Mouse (Mus musculus): ENCODE data around the gene Usp29. TPM values are rescaled to one million over a fixed set of nuclear protein-coding genes. Genes with fewer than 3 reads are reported as not detected.
A peak's percentile ranks its signal among the peaks of the same experiment; 100 is the strongest.
"Not testable (repeated sequence)": the region's sequence is repeated elsewhere in the genome, so short reads cannot be mapped to it uniquely, and the experiment has no call there.

Gene Usp29
- total and polyA plus RNA-seq, 2 experiments from 2014 or later, result 30.4 to 69.2 TPM

DNA sequence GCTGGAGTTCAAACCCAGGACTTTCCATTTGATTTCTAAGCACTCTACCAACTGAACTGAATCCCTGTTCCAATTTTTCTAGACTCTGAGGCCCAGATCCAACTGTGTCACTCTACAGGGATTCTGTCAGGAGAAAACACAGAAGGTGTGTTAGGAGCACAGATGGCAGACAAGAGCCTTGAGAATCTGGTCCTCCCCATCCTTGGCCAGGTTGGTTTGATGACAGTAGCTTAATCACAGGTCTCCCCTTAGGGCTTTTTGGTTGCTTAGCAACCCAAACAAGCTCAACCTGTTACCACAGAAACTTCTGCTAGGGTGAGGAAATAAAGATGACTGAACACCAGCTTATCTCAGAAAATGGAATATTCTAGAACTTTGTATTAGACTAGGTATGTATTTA, 136.0 kb downstream of the Usp29 start:
- no peak overlapping the region for H3K4me3 ChIP-seq (ENCODE audit: low read length)
- H3K4me2 ChIP-seq (ENCODE audit: low read depth, low read length), result no peak overlapping the region
- TF ChIP-seq CTCF (IDR thresholded peaks at IDR 0.05; ENCODE audit: low read depth), result no peak
- no peaks in the 10 kb centered on the region for H3K9me3 ChIP-seq (ENCODE audit: low read length)
- DNase-seq (ENCODE audit: low spot score) (peak; percentile 73), ATAC-seq (peak; percentile 48)
- no peaks in the 10 kb centered on the region for H3K36me3 ChIP-seq (ENCODE audit: insufficient read depth, low read length)
- no peak overlapping the region for H3K9ac ChIP-seq (replicated peaks; ENCODE audit: low read length)
- H3K27me3 ChIP-seq (ENCODE audit: insufficient read depth, low read length), result no peaks in the 10 kb centered on the region
- no peak overlapping the region for H3K27ac ChIP-seq
- H3K4me1 ChIP-seq (ENCODE audit: insufficient read depth, low read length), result no peaks in the 10 kb centered on the region

DNA sequence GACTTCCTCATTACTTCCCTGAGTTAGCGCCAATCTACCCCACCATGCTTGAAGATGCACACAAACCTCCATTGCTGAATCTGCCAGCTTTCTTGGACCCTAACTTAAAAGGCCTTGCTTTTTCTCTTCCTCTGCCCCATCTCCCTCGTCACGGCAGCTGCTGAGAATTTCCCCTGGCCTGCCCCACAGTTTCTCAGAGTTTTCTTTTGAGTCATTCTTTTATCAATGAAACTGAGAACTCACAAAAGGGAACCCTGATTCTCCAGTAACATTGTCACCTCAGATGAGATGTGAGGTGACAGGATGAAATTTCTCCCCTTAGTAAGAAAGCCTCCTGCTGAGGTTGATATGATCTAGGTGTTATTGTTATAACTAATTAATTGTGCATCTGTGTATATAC, 138.5 kb downstream of the Usp29 start:
- no peaks in the 10 kb centered on the region for H3K36me3 ChIP-seq (ENCODE audit: insufficient read depth, low read length)
- no peak overlapping the region for H3K4me2 ChIP-seq (ENCODE audit: low read depth, low read length)
- H3K9me3 ChIP-seq (ENCODE audit: low read length), result no peaks in the 10 kb centered on the region
- no peaks in the 10 kb centered on the region for H3K27me3 ChIP-seq (ENCODE audit: insufficient read depth, low read length)
- no peak overlapping the region for H3K27ac ChIP-seq
- 60% methylated on average over 3 of the region's 3 CpGs for WGBS
- H3K4me3 ChIP-seq (ENCODE audit: low read length), result no peak overlapping the region
- H3K9ac ChIP-seq (replicated peaks; ENCODE audit: low read length), result no peak overlapping the region
- H3K4me1 ChIP-seq (ENCODE audit: insufficient read depth, low read length), result no peaks in the 10 kb centered on the region
- ATAC-seq (no peak), DNase-seq (ENCODE audit: low spot score) (no peak)
- TF ChIP-seq CTCF (IDR thresholded peaks at IDR 0.05; ENCODE audit: low read depth), result no peak

DNA sequence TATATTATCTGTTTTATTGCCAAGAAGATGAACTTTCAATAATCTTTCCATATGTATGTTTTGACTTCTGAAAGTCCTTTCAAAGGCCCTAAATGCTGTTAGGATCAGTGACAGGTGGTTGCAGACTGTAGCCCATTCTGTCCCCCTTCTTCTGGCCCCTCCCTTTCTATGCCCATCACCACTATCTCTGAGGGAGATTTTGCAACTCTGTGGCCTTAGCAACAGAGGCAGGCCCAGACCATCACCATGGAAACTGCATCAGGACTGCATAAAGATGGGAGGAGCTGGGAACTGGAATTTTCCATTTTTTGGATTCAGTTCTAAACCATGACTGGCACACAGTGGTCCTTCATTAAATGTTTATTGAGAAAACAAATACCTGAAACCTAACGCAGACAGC, 139.2 kb downstream of the Usp29 start:
- no peaks in the 10 kb centered on the region for H3K4me1 ChIP-seq (ENCODE audit: insufficient read depth, low read length)
- H3K4me3 ChIP-seq (ENCODE audit: low read length), result no peak overlapping the region
- H3K9ac ChIP-seq (replicated peaks; ENCODE audit: low read length), result no peak overlapping the region
- H3K27me3 ChIP-seq (ENCODE audit: insufficient read depth, low read length), result no peaks in the 10 kb centered on the region
- H3K4me2 ChIP-seq (ENCODE audit: low read depth, low read length), result no peak overlapping the region
- no peak overlapping the region; the same call in 1 of the 2 replicates for H3K27ac ChIP-seq
- no peaks in the 10 kb centered on the region for H3K9me3 ChIP-seq (ENCODE audit: low read length)
- peak; percentile 82 for ATAC-seq
- WGBS, result 32% methylated on average over 1 of the region's 1 CpGs
- DNase-seq (ENCODE audit: low spot score), result peak; percentile 78
- no peak for TF ChIP-seq CTCF (IDR thresholded peaks at IDR 0.05; ENCODE audit: low read depth)
- H3K36me3 ChIP-seq (ENCODE audit: insufficient read depth, low read length), result no peaks in the 10 kb centered on the region

DNA sequence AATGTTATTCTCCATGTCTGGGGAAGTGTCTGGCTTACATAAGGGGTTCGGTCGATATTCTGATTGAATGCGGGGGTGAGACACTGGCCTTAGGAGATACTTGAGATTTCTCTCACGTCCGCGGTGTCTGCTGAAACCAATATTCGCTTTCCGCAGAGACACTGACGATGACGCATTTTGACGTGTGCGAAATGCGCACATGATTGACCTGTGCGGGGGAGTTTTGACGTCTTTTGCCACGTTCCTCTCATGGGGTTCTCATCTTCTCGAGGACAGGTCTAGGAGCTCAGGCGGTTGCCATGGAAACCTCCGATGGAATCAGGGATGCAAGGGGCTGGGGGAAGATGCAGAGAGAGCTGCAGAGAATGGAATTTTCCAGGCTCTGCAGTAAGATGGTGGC, 144.1 kb downstream of the Usp29 start:
- Histone ChIP-seq H3K4me3 (ENCODE audit: low read length) (no peak overlapping the region), H3K4me1 (ENCODE audit: insufficient read depth, low read length) (no peaks in the 10 kb centered on the region), H3K9ac (replicated peaks; ENCODE audit: low read length) (no peak overlapping the region), H3K4me2 (ENCODE audit: low read depth, low read length) (peak overlapping the region; percentile 16; the same call in 1 of the 2 replicates), H3K9me3 (ENCODE audit: low read length) (no peaks in the 10 kb centered on the region), H3K27ac (peak overlapping the region; percentile 49), H3K27me3 (ENCODE audit: insufficient read depth, low read length) (no peaks in the 10 kb centered on the region), H3K36me3 (ENCODE audit: insufficient read depth, low read length) (no peaks in the 10 kb centered on the region)
- ATAC-seq, result peak; percentile 85
- DNase-seq (ENCODE audit: low spot score), result peak; percentile 87
- TF ChIP-seq CTCF (IDR thresholded peaks at IDR 0.05; ENCODE audit: low read depth), result no peak
- WGBS, result 45% methylated on average over 19 of the region's 19 CpGs

DNA sequence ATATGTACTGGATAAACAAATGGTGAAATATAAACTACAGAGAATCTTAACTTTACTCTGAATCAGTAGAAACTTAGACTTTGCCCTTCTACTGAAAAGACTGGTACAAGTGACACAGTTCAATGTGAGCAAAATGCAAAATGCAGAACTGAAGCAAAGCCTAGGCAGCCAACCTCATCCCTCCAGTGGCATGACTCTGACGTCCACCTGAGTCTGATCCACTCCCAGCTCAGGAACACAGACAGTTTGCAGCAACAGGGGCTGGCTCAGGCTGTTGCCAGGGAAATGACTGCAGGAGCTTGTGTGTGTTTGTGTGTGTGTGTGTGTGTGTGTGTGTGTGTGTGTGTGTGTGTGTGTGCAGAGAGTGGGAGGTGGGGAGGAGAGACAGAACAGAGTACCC, 147.8 kb downstream of the Usp29 start:
- no peak overlapping the region for H3K4me3 ChIP-seq (ENCODE audit: low read length)
- DNase-seq (ENCODE audit: low spot score), result no peak
- H3K27me3 ChIP-seq (ENCODE audit: insufficient read depth, low read length), result no peaks in the 10 kb centered on the region
- no peak overlapping the region for H3K9ac ChIP-seq (replicated peaks; ENCODE audit: low read length)
- no peaks in the 10 kb centered on the region for H3K9me3 ChIP-seq (ENCODE audit: low read length)
- TF ChIP-seq CTCF (IDR thresholded peaks at IDR 0.05; ENCODE audit: low read depth), result no peak
- no peak for ATAC-seq
- H3K27ac ChIP-seq, result no peak overlapping the region
- no peaks in the 10 kb centered on the region for H3K36me3 ChIP-seq (ENCODE audit: insufficient read depth, low read length)
- H3K4me1 ChIP-seq (ENCODE audit: insufficient read depth, low read length), result 0 out of 2 replicates have a peak, but pooled peaks cover 4% of the 10 kb centered on the region
- WGBS, result 55% methylated on average over 1 of the region's 1 CpGs
- H3K4me2 ChIP-seq (ENCODE audit: low read depth, low read length), result no peak overlapping the region

DNA sequence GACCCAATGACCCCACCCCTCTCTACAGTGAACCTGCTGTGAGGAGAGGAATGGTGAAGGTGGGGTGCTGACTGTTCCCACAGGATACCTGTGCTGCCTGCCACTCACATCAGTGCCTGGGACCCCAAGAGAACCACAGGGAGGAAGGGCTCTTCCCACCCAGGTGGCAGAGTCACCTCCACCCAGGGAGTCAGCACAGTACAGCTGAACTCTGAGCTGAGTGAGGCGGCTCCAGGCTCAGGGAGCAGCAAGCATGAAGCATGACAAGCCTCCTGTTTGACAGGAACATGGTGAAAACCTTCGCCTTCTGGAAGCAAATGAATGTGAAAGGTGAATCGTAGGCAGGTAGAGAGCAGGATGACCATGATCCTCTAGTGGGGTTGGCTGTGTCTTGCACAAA, 148.5 kb downstream of the Usp29 start:
- H3K4me1 ChIP-seq (ENCODE audit: insufficient read depth, low read length), result not testable (repeated sequence)

GRCm38 (mm10) chr7:6879512-6880164, 149.3 kb downstream of the Usp29 start:
- TF ChIP-seq CTCF (IDR thresholded peaks at IDR 0.05; ENCODE audit: low read depth), result no peak
- H3K4me1 ChIP-seq (ENCODE audit: insufficient read depth, low read length), result 0 out of 2 replicates have a peak, but pooled peaks cover 4% of the 10 kb centered on the region

More for the DNA sequence above, 148.5 kb downstream of the Usp29 start:
- H3K4me2 ChIP-seq (ENCODE audit: low read depth, low read length); H3K9ac ChIP-seq (replicated peaks; ENCODE audit: low read length); H3K9me3 ChIP-seq (ENCODE audit: low read length); H3K27ac ChIP-seq; H3K4me3 ChIP-seq (ENCODE audit: low read length); H3K27me3 ChIP-seq (ENCODE audit: insufficient read depth, low read length); H3K36me3 ChIP-seq (ENCODE audit: insufficient read depth, low read length); DNase-seq (ENCODE audit: low spot score); ATAC-seq: not testable (repeated sequence)
- 91% methylated on average over 3 of the region's 3 CpGs for WGBS

DNA sequence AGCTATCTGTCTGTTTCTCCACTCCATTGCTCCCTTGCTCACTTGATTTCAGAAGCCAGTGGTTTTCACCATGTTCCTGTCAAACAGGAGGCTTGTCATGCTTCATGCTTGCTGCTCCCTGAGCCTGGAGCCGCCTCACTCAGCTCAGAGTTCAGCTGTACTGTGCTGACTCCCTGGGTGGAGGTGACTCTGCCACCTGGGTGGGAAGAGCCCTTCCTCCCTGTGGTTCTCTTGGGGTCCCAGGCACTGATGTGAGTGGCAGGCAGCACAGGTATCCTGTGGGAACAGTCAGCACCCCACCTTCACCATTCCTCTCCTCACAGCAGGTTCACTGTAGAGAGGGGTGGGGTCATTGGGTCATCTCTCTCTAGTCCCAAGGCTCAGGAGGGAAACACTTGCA, 150.5 kb downstream of the Usp29 start:
- H3K27me3 ChIP-seq (ENCODE audit: insufficient read depth, low read length); H3K27ac ChIP-seq; H3K9ac ChIP-seq (replicated peaks; ENCODE audit: low read length); H3K4me3 ChIP-seq (ENCODE audit: low read length); H3K9me3 ChIP-seq (ENCODE audit: low read length); H3K4me2 ChIP-seq (ENCODE audit: low read depth, low read length); DNase-seq (ENCODE audit: low spot score); H3K4me1 ChIP-seq (ENCODE audit: insufficient read depth, low read length); H3K36me3 ChIP-seq (ENCODE audit: insufficient read depth, low read length): not testable (repeated sequence)
- ATAC-seq, result peak; percentile 33; the same call in 1 of the 2 replicates
- no CpG with 5 or more reads among the region's 1 CpGs for WGBS

More at GRCm38 (mm10) chr7:6879512-6880164, 149.3 kb downstream of the Usp29 start:
- no peak overlapping the region for H3K9ac ChIP-seq (replicated peaks; ENCODE audit: low read length)
- H3K4me2 ChIP-seq (ENCODE audit: low read depth, low read length), result no peak overlapping the region
- no peak for DNase-seq (ENCODE audit: low spot score)
- H3K27ac ChIP-seq, result no peak overlapping the region
- ATAC-seq, result no peak
- H3K36me3 ChIP-seq (ENCODE audit: insufficient read depth, low read length), result no peaks in the 10 kb centered on the region
- H3K4me3 ChIP-seq (ENCODE audit: low read length), result no peak overlapping the region
- no peaks in the 10 kb centered on the region for H3K9me3 ChIP-seq (ENCODE audit: low read length)
- H3K27me3 ChIP-seq (ENCODE audit: insufficient read depth, low read length), result no peaks in the 10 kb centered on the region
- 84% methylated on average over 11 of the region's 11 CpGs for WGBS

Data from hindbrain, postnatal 0 days (tissue).